Mouse (Mus musculus): Measurements from ENCODE around the gene Creb3.
A peak's percentile ranks its signal among the peaks of the same experiment; 100 is the strongest.
"Not testable (repeated sequence)": the region's sequence is repeated elsewhere in the genome, so short reads cannot be mapped to it uniquely, and the experiment has no call there.

Gene Creb3

GRCm38 (mm10) chr4:43561997-43562768, at the start of gene Creb3, which contains the start of gene Tln1:
TSS of gene Creb3 (plus strand) at chr4:43562332.
TSS of gene Tln1 (minus strand) at chr4:43562691.
- peak; percentile 88 to 96 for DNase-seq (ENCODE audit: low spot score in 2 of 2)

GRCm38 (mm10) chr4:43512653-43513052, 49.5 kb upstream of the Creb3 start:
- DNase-seq (ENCODE audit: low spot score in 2 of 2), result no peak

GRCm38 (mm10) chr4:43513300-43513699, 48.8 kb upstream of the Creb3 start:
- DNase-seq (ENCODE audit: low spot score in 2 of 2), result no peak

GRCm38 (mm10) chr4:43513791-43514190, 48.3 kb upstream of the Creb3 start:
- DNase-seq (ENCODE audit: low spot score in 2 of 2), result no peak

- no peak for DNase-seq (ENCODE audit: low spot score in 2 of 2)
These were observed 46.1 kb upstream of the Creb3 start for GRCm38 (mm10) chr4:43515764-43516708.

GRCm38 (mm10) chr4:43519551-43519950, 42.6 kb upstream of the Creb3 start:
- DNase-seq (ENCODE audit: low spot score in 2 of 2), result no peak

GRCm38 (mm10) chr4:43519956-43520355, 42.2 kb upstream of the Creb3 start:
- DNase-seq (ENCODE audit: low spot score in 2 of 2), result peak; percentile 61 to 88

- DNase-seq (ENCODE audit: low spot score in 2 of 2), result no peak
These were observed 34.3 kb upstream of the Creb3 start for GRCm38 (mm10) chr4:43527880-43528279.

GRCm38 (mm10) chr4:43528487-43528886, 33.6 kb upstream of the Creb3 start:
- no peak for DNase-seq (ENCODE audit: low spot score in 2 of 2)

GRCm38 (mm10) chr4:43530081-43530501, 32.0 kb upstream of the Creb3 start:
- DNase-seq (ENCODE audit: low spot score in 2 of 2), result no peak

- peak in 1 of 2 experiments; percentile 83 for DNase-seq (ENCODE audit: low spot score in 2 of 2)
These were observed 31.6 kb upstream of the Creb3 start for GRCm38 (mm10) chr4:43530581-43530980.

GRCm38 (mm10) chr4:43533270-43533669, 28.9 kb upstream of the Creb3 start:
- no peak for DNase-seq (ENCODE audit: low spot score in 2 of 2)

- no peak for DNase-seq (ENCODE audit: low spot score in 2 of 2)
These were observed 26.5 kb upstream of the Creb3 start for GRCm38 (mm10) chr4:43535628-43536027.

- DNase-seq (ENCODE audit: low spot score in 2 of 2), result no peak
These were observed 26.1 kb upstream of the Creb3 start for GRCm38 (mm10) chr4:43536031-43536430.

GRCm38 (mm10) chr4:43542044-43542443, 20.1 kb upstream of the Creb3 start:
- DNase-seq (ENCODE audit: low spot score in 2 of 2), result no peak

GRCm38 (mm10) chr4:43546375-43547047, 15.6 kb upstream of the Creb3 start:
- DNase-seq (ENCODE audit: low spot score in 2 of 2), result no peak

- DNase-seq (ENCODE audit: low spot score in 2 of 2), result no peak
These were observed 15.0 kb upstream of the Creb3 start for GRCm38 (mm10) chr4:43547160-43547559.

- no peak for DNase-seq (ENCODE audit: low spot score in 2 of 2)
These were observed 13.1 kb upstream of the Creb3 start for GRCm38 (mm10) chr4:43549055-43549454.

GRCm38 (mm10) chr4:43551854-43552253, 10.3 kb upstream of the Creb3 start:
- DNase-seq (ENCODE audit: low spot score in 2 of 2), result not testable (repeated sequence)

GRCm38 (mm10) chr4:43552437-43552836, 9.7 kb upstream of the Creb3 start:
- DNase-seq (ENCODE audit: low spot score in 2 of 2), result peak; percentile 68 to 72

- no peak for DNase-seq (ENCODE audit: low spot score in 2 of 2)
These were observed 8.2 kb upstream of the Creb3 start for GRCm38 (mm10) chr4:43553891-43554290.

- DNase-seq (ENCODE audit: low spot score in 2 of 2), result no peak
These were observed 6.2 kb upstream of the Creb3 start for GRCm38 (mm10) chr4:43555926-43556325.
